Mouse (Mus musculus) embryonic facial prominence, embryonic 14.5 days (tissue): ENCODE measurements around the gene Cenpp. TPM values are rescaled to one million over a fixed set of nuclear protein-coding genes. Genes with fewer than 3 reads are reported as not detected.

ENCODE experiments used
- ATAC-seq: fragments of 200-750 bp; cut with Nextera tagmentation; 2 replicates; pipeline ENCODE4 v1.8.0; 2017; ENCODE audit warnings: low read depth, moderate number of reproducible peaks, moderate TSS enrichment
- DNase-seq: peaks from one replicate; pipeline ENCODE4 v3.0.0-alpha.2; 2015; ENCODE audit warnings: low spot score
- H3K27ac ChIP-seq: fragments of 300-500 bp; sonication (generic); replicated peaks from 2 replicates; pipeline ENCODE4 v1.5.1; 2014; ENCODE audit warnings: low read depth, mild to moderate bottlenecking, low read length, moderate library complexity
- H3K27me3 ChIP-seq: fragments of 300-500 bp; sonication (generic); replicated peaks from 2 replicates; pipeline ENCODE4 v1.6.1; 2014; ENCODE audit warnings: low read length; ENCODE audit not compliant: control insufficient read depth, insufficient read depth
- H3K36me3 ChIP-seq: fragments of 300-500 bp; sonication (generic); 2 replicates; pipeline ENCODE4 v1.6.1; 2014; ENCODE audit warnings: low read length, mixed read lengths; ENCODE audit not compliant: control insufficient read depth, insufficient read depth
- H3K4me1 ChIP-seq: fragments of 300-500 bp; sonication (generic); 2 replicates; pipeline ENCODE4 v1.6.1; 2014; ENCODE audit warnings: antibody characterized with exemption, low read length; ENCODE audit not compliant: control insufficient read depth, insufficient read depth
- H3K4me2 ChIP-seq: fragments of 300-500 bp; sonication (generic); 2 replicates; pipeline ENCODE4 v1.6.1; 2014; ENCODE audit warnings: low read depth, mild to moderate bottlenecking, low read length, moderate library complexity, mixed read lengths
- H3K4me3 ChIP-seq: fragments of 300-500 bp; sonication (generic); 2 replicates; pipeline ENCODE4 v1.5.1; 2014; ENCODE audit warnings: low read depth, mild to moderate bottlenecking, low read length
- H3K9ac ChIP-seq: fragments of 300-500 bp; sonication (generic); 2 replicates; pipeline ENCODE4 v1.6.1; 2014; ENCODE audit warnings: low read depth, mild to moderate bottlenecking, low read length, moderate library complexity, mixed read lengths
- H3K9me3 ChIP-seq: fragments of 300-500 bp; sonication (generic); 2 replicates; pipeline ENCODE4 v1.6.1; 2016; ENCODE audit warnings: low read length; ENCODE audit not compliant: control insufficient read depth
- WGBS: fragments of 180-500 bp; shearing (Covaris S2); extraction: QIAGEN DNeasy Blood & Tissue Kit; methylation state at CpG from one replicate; pipeline ENCODE4 v1.1.7; 2014; 5-methylcytosine and 5-hydroxymethylcytosine counted together
- polyA plus RNA-seq: library from polyadenylated mRNA; unstranded; fragments of >200 nt; fragmentation: Nextera tagmentation; extraction: Ambion mirVana; gene quantifications from 2 replicates; pipeline ENCODE4 v1.2.1, GENCODE M21; 2014

Gene Cenpp
- polyA plus RNA-seq, 1 experiment from 2014 or later: 24.0 TPM

GRCm38 (mm10) chr13:49470319-49470718 lies 182.3 kb downstream of the Cenpp start:
- Histone ChIP-seq H3K4me3 (no peak overlapping the region), H3K4me1 (peaks cover 25% of the 10 kb centered on the region), H3K36me3 (peaks cover 6% of the 10 kb centered on the region; the same call in 1 of the 2 replicates), H3K9me3 (no peaks in the 10 kb centered on the region), H3K27ac (no peak overlapping the region), H3K9ac (no peak overlapping the region), H3K4me2 (no peak overlapping the region), H3K27me3 (no peaks in the 10 kb centered on the region)
- ATAC-seq (no peak), DNase-seq (no peak)
- WGBS: 89% methylated on average over 4 of the region's 4 CpGs

- no peak overlapping the region for H3K27ac ChIP-seq
These were observed 183.6 kb downstream of the Cenpp start for GRCm38 (mm10) chr13:49469002-49469401.

GRCm38 (mm10) chr13:49467585-49467984 lies 185.0 kb downstream of the Cenpp start:
- Histone ChIP-seq H3K4me1 (peaks cover 25% of the 10 kb centered on the region), H3K9me3 (no peaks in the 10 kb centered on the region), H3K4me2 (no peak overlapping the region), H3K27me3 (no peaks in the 10 kb centered on the region), H3K36me3 (peaks cover 26% of the 10 kb centered on the region), H3K4me3 (no peak overlapping the region), H3K9ac (0 out of 2 replicates have a peak overlapping the region, but pooled peaks have one; percentile 16), H3K27ac (peak overlapping the region; percentile 82)
- peak; percentile 28; the same call in 1 of the 2 replicates for ATAC-seq
- 25% methylated on average over 2 of the region's 2 CpGs for WGBS
- no peak for DNase-seq

More at GRCm38 (mm10) chr13:49469002-49469401, 183.6 kb downstream of the Cenpp start:
- no peaks in the 10 kb centered on the region for H3K9me3 ChIP-seq
- H3K4me2 ChIP-seq: no peak overlapping the region
- H3K4me1 ChIP-seq: peaks cover 25% of the 10 kb centered on the region
- DNase-seq (no peak), ATAC-seq (no peak)
- H3K4me3 ChIP-seq: no peak overlapping the region
- peaks cover 18% of the 10 kb centered on the region; the same call in 1 of the 2 replicates for H3K36me3 ChIP-seq
- WGBS: 84% methylated on average over 5 of the region's 5 CpGs
- no peaks in the 10 kb centered on the region for H3K27me3 ChIP-seq
- H3K9ac ChIP-seq: no peak overlapping the region

GRCm38 (mm10) chr13:49466393-49467075 lies 186.1 kb downstream of the Cenpp start:
- no peaks in the 10 kb centered on the region for H3K27me3 ChIP-seq
- DNase-seq (peak; percentile 92), ATAC-seq (peak; percentile 89)
- peaks cover 25% of the 10 kb centered on the region for H3K4me1 ChIP-seq
- no peak overlapping the region for H3K4me3 ChIP-seq
- H3K9me3 ChIP-seq: no peaks in the 10 kb centered on the region
- 0 out of 2 replicates have a peak overlapping the region, but pooled peaks have one; percentile 13 for H3K4me2 ChIP-seq
- H3K27ac ChIP-seq: peak overlapping the region; percentile 82
- 28% methylated on average over 11 of the region's 11 CpGs for WGBS
- H3K9ac ChIP-seq: peak overlapping the region; percentile 43; the same call in 1 of the 2 replicates
- H3K36me3 ChIP-seq: peaks cover 35% of the 10 kb centered on the region

GRCm38 (mm10) chr13:49465875-49466274 lies 186.7 kb downstream of the Cenpp start:
- H3K27me3 ChIP-seq: no peaks in the 10 kb centered on the region
- H3K4me3 ChIP-seq: no peak overlapping the region
- H3K36me3 ChIP-seq: peaks cover 40% of the 10 kb centered on the region
- H3K9me3 ChIP-seq: no peaks in the 10 kb centered on the region
- H3K9ac ChIP-seq: no peak overlapping the region; the same call in 1 of the 2 replicates
- no peak for ATAC-seq
- 0 out of 2 replicates have a peak overlapping the region, but pooled peaks have one; percentile 13 for H3K4me2 ChIP-seq
- WGBS: 92% methylated on average over 4 of the region's 4 CpGs
- no peak for DNase-seq
- peaks cover 25% of the 10 kb centered on the region for H3K4me1 ChIP-seq
- H3K27ac ChIP-seq: peak overlapping the region; percentile 82

GRCm38 (mm10) chr13:49462921-49463320 lies 189.7 kb downstream of the Cenpp start:
- H3K36me3 ChIP-seq: peaks cover 52% of the 10 kb centered on the region
- H3K27me3 ChIP-seq: no peaks in the 10 kb centered on the region
- no peak overlapping the region for H3K4me3 ChIP-seq
- no peak overlapping the region for H3K4me2 ChIP-seq
- H3K27ac ChIP-seq: no peak overlapping the region
- H3K9me3 ChIP-seq: no peaks in the 10 kb centered on the region
- H3K9ac ChIP-seq: no peak overlapping the region
- DNase-seq: no peak
- 94% methylated on average over 2 of the region's 2 CpGs for WGBS
- peaks cover 22% of the 10 kb centered on the region for H3K4me1 ChIP-seq
- ATAC-seq: no peak

GRCm38 (mm10) chr13:49461458-49462132 lies 191.0 kb downstream of the Cenpp start:
- DNase-seq (no peak), ATAC-seq (no peak)
- 83% methylated on average over 15 of the region's 15 CpGs for WGBS
- Histone ChIP-seq H3K27ac (peak overlapping the region; percentile 44; the same call in 1 of the 2 replicates), H3K4me1 (peaks cover 9% of the 10 kb centered on the region), H3K36me3 (peaks cover 55% of the 10 kb centered on the region), H3K27me3 (no peaks in the 10 kb centered on the region), H3K9ac (no peak overlapping the region), H3K4me3 (no peak overlapping the region), H3K4me2 (no peak overlapping the region), H3K9me3 (no peaks in the 10 kb centered on the region)

GRCm38 (mm10) chr13:49460692-49461414 lies 191.7 kb downstream of the Cenpp start:
- H3K9me3 ChIP-seq: no peaks in the 10 kb centered on the region
- peaks cover 55% of the 10 kb centered on the region for H3K36me3 ChIP-seq
- H3K9ac ChIP-seq: no peak overlapping the region
- no peak overlapping the region for H3K4me3 ChIP-seq
- H3K27ac ChIP-seq: peak overlapping the region; percentile 72
- 73% methylated on average over 5 of the region's 5 CpGs for WGBS
- H3K4me1 ChIP-seq: peaks cover 2% of the 10 kb centered on the region
- H3K4me2 ChIP-seq: no peak overlapping the region
- DNase-seq: peak; percentile 50
- 0 out of 2 replicates have a peak, but pooled peaks have one; percentile 31 for ATAC-seq
- no peaks in the 10 kb centered on the region for H3K27me3 ChIP-seq
